Mouse (Mus musculus) liver, embryonic 12.5 days (tissue): ENCODE data around the gene Asah2. TPM values are rescaled to one million over a fixed set of nuclear protein-coding genes. Genes with fewer than 3 reads are reported as not detected.

Source experiments
- ATAC-seq: fragments of 200-750 bp; cut with Nextera tagmentation; 2 replicates; pipeline ENCODE4 v1.8.0; 2017; ENCODE audit warnings: moderate number of reproducible peaks, mild to moderate bottlenecking, moderate library complexity
- H3K27ac ChIP-seq: fragments of 300-500 bp; sonication (generic); 2 replicates; pipeline ENCODE4 v1.5.1; 2016; ENCODE audit warnings: mild to moderate bottlenecking
- H3K27me3 ChIP-seq: fragments of 300-500 bp; sonication (generic); replicated peaks from 2 replicates; pipeline ENCODE4 v1.6.1; 2016; ENCODE audit warnings: mild to moderate bottlenecking, moderate library complexity
- H3K36me3 ChIP-seq: fragments of 300-500 bp; sonication (generic); 2 replicates; pipeline ENCODE4 v1.6.1; 2016; ENCODE audit warnings: mild to moderate bottlenecking, moderate library complexity
- H3K4me1 ChIP-seq: fragments of 300-500 bp; sonication (generic); 2 replicates; pipeline ENCODE4 v1.6.1; 2016
- H3K4me2 ChIP-seq: fragments of 300-500 bp; sonication (generic); 2 replicates; pipeline ENCODE4 v1.6.1; 2016; ENCODE audit warnings: mild to moderate bottlenecking, moderate library complexity
- H3K4me3 ChIP-seq: fragments of 300-500 bp; sonication (generic); 2 replicates; pipeline ENCODE4 v1.5.1; 2016; ENCODE audit warnings: mild to moderate bottlenecking, moderate library complexity
- H3K9ac ChIP-seq: fragments of 300-500 bp; sonication (generic); 2 replicates; pipeline ENCODE4 v1.6.1; 2016; ENCODE audit warnings: mild to moderate bottlenecking, moderate library complexity
- H3K9me3 ChIP-seq: fragments of 300-500 bp; sonication (generic); replicated peaks from 2 replicates; pipeline ENCODE4 v1.6.1; 2016; ENCODE audit warnings: mild to moderate bottlenecking, moderate library complexity
- WGBS: fragments of 180-500 bp; shearing (Covaris S2); methylation state at CpG from one replicate; pipeline ENCODE4 v1.1.7; 2016; ENCODE audit not compliant: insufficient replicate concordance; 5-methylcytosine and 5-hydroxymethylcytosine counted together
- polyA plus RNA-seq: library from polyadenylated mRNA; unstranded; fragments of >200 nt; fragmentation: Nextera tagmentation; extraction: Ambion mirVana; gene quantifications from 2 replicates; pipeline ENCODE4 v1.2.1, GENCODE M21; 2016

Asah2 gene
- polyA plus RNA-seq, 1 experiment from 2014 or later: 0.48 TPM

DNA sequence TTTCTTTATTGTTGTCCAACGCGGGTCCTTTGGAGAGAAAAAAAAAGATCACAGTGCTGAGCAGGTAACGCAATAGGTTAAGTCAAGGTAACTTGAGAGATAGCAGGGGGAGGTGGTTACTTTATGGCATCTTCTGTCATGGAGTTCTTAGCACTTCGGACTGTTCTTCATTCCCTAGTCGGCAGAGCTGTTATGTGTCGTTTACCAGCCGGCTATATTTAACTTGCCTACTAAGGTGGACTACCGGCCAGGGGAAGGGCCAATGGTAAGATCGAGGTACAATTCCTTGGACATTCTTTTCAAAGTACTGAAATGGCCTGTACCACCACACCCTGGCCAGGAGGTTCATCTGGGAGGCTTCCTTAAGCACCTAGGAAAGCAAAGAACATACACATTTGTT, 16.1 kb upstream of the Asah2 start:
- no peaks in the 10 kb centered on the region for H3K27me3 ChIP-seq
- no peak overlapping the region for H3K9ac ChIP-seq
- H3K4me3 ChIP-seq: no peak overlapping the region
- H3K4me1 ChIP-seq: no peaks in the 10 kb centered on the region
- no peaks in the 10 kb centered on the region for H3K9me3 ChIP-seq
- H3K36me3 ChIP-seq: peaks cover 65% of the 10 kb centered on the region
- H3K27ac ChIP-seq: no peak overlapping the region
- H3K4me2 ChIP-seq: no peak overlapping the region
- ATAC-seq: no peak
- WGBS: 90% methylated on average over 9 of the region's 9 CpGs

DNA sequence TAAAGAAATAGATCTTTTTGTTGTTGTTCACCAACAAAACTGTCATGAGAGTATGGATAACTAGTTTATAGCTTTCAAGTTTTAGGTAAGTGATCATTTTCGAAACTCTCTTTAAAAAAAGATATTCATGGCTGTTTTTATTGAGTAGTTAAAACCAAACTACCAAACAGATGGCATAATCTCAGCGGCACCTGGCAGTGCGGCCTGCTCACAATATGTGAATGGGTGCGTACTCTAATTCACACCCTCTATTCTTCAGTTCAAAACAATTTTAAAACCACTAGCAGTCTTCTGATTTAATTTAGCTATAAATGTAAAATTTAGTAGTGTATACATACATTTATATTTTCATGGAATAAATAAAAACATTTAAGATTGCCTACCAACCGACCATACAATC, 15.2 kb upstream of the Asah2 start:
- H3K27me3 ChIP-seq: no peaks in the 10 kb centered on the region
- no peak overlapping the region for H3K9ac ChIP-seq
- H3K36me3 ChIP-seq: peaks cover 56% of the 10 kb centered on the region
- no peaks in the 10 kb centered on the region for H3K9me3 ChIP-seq
- no peak overlapping the region for H3K4me2 ChIP-seq
- 88% methylated on average over 5 of the region's 5 CpGs for WGBS
- ATAC-seq: no peak
- no peak overlapping the region for H3K27ac ChIP-seq
- no peaks in the 10 kb centered on the region for H3K4me1 ChIP-seq
- H3K4me3 ChIP-seq: no peak overlapping the region

GRCm38 (mm10) chr19:32120798-32121197, 12.8 kb upstream of the Asah2 start:
- Histone ChIP-seq H3K4me3 (no peak overlapping the region), H3K27ac (no peak overlapping the region), H3K9me3 (no peaks in the 10 kb centered on the region), H3K4me2 (no peak overlapping the region), H3K36me3 (peaks cover 33% of the 10 kb centered on the region), H3K9ac (no peak overlapping the region), H3K4me1 (no peaks in the 10 kb centered on the region), H3K27me3 (no peaks in the 10 kb centered on the region)
- WGBS: 93% methylated on average over 1 of the region's 1 CpGs
- ATAC-seq: no peak

GRCm38 (mm10) chr19:32119666-32120065, 11.7 kb upstream of the Asah2 start:
- 74% methylated on average over 2 of the region's 2 CpGs for WGBS
- no peaks in the 10 kb centered on the region for H3K9me3 ChIP-seq
- no peak for ATAC-seq
- no peak overlapping the region for H3K27ac ChIP-seq
- H3K4me2 ChIP-seq: no peak overlapping the region
- no peaks in the 10 kb centered on the region for H3K27me3 ChIP-seq
- H3K9ac ChIP-seq: no peak overlapping the region
- no peak overlapping the region for H3K4me3 ChIP-seq
- H3K4me1 ChIP-seq: no peaks in the 10 kb centered on the region
- H3K36me3 ChIP-seq: peaks cover 22% of the 10 kb centered on the region

GRCm38 (mm10) chr19:32118496-32118895, 10.5 kb upstream of the Asah2 start:
- 68% methylated on average over 3 of the region's 3 CpGs for WGBS
- no peak for ATAC-seq

DNA sequence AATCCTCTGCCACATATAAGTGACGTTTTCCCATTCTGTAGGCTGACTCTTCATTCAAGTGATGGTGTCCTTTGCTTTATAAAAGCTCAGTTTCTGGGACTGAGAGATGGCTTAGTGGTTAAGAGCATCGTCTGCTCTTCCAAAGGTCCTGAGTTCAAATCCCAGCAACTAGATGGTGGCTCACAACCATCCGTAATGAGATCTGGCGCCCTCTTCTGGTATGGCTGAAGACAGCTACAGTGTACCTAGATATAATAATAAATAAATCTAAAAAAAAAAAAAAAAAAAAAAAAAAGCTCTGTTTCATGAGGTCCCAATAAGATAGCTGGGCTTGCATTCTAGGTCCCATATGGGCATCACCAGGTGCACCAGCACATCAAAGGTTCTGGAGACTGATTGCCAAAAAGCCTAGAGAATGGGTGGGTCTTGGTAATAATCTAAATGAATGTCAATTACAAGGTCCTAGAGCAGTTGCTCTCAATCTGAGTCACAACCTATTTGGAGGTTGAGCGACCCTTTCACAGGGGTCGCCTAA, 9.5 kb upstream of the Asah2 start:
- Histone ChIP-seq H3K36me3 (peaks cover 11% of the 10 kb centered on the region), H3K4me2 (no peak overlapping the region), H3K9ac (no peak overlapping the region), H3K4me1 (no peaks in the 10 kb centered on the region), H3K27me3 (no peaks in the 10 kb centered on the region), H3K4me3 (no peak overlapping the region), H3K9me3 (no peaks in the 10 kb centered on the region), H3K27ac (no peak overlapping the region)
- no peak for ATAC-seq
- WGBS: 64% methylated on average over 6 of the region's 6 CpGs

More at GRCm38 (mm10) chr19:32118496-32118895, 10.5 kb upstream of the Asah2 start:
- no peaks in the 10 kb centered on the region for H3K9me3 ChIP-seq
- H3K4me3 ChIP-seq: no peak overlapping the region
- no peak overlapping the region for H3K4me2 ChIP-seq
- peaks cover 11% of the 10 kb centered on the region for H3K36me3 ChIP-seq
- no peak overlapping the region for H3K9ac ChIP-seq
- no peak overlapping the region for H3K27ac ChIP-seq
- no peaks in the 10 kb centered on the region for H3K4me1 ChIP-seq
- H3K27me3 ChIP-seq: no peaks in the 10 kb centered on the region

- no peak for ATAC-seq
- Histone ChIP-seq H3K4me3 (no peak overlapping the region), H3K27ac (no peak overlapping the region), H3K9me3 (no peaks in the 10 kb centered on the region), H3K36me3 (no peaks in the 10 kb centered on the region), H3K9ac (no peak overlapping the region), H3K4me1 (no peaks in the 10 kb centered on the region), H3K27me3 (no peaks in the 10 kb centered on the region), H3K4me2 (no peak overlapping the region)
- WGBS: 39% methylated on average over 8 of the region's 8 CpGs
Observed at GRCm38 (mm10) chr19:32111866-32112790, 4.1 kb upstream of the Asah2 start.

DNA sequence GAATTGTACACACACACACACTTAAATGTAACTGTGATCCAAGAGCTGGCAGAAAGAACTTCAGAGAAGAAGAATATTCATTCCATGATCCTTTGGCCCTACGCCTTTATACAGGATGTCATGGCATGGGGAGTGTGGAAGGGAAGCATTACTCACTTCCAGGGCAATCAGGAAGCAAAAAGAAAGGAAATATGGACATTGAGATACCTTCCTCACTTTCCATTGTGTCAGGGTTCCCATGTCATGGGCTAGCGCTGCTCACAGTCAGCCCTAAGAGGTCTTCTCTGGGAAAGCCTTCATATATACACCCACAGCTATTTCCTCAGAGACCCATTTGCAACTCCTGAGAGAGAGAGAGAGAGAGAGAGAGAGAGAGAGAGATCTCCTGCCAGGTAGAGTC, 1.3 kb downstream of the Asah2 start:
- Histone ChIP-seq H3K4me3 (no peak overlapping the region), H3K27me3 (peaks cover 16% of the 10 kb centered on the region), H3K9ac (no peak overlapping the region), H3K9me3 (no peaks in the 10 kb centered on the region), H3K4me2 (no peak overlapping the region), H3K27ac (no peak overlapping the region), H3K36me3 (no peaks in the 10 kb centered on the region), H3K4me1 (peaks cover 5% of the 10 kb centered on the region)
- WGBS: 78% methylated on average over 2 of the region's 2 CpGs
- ATAC-seq: no peak

- no peak overlapping the region for H3K4me2 ChIP-seq
- no peaks in the 10 kb centered on the region for H3K36me3 ChIP-seq
- WGBS: 63% methylated on average over 4 of the region's 4 CpGs
- no peak overlapping the region for H3K9ac ChIP-seq
- peaks cover 16% of the 10 kb centered on the region for H3K27me3 ChIP-seq
- ATAC-seq: no peak
- H3K27ac ChIP-seq: no peak overlapping the region
- no peak overlapping the region for H3K4me3 ChIP-seq
- peaks cover 5% of the 10 kb centered on the region for H3K4me1 ChIP-seq
- H3K9me3 ChIP-seq: no peaks in the 10 kb centered on the region
Observed at GRCm38 (mm10) chr19:32104217-32104616, 3.8 kb downstream of the Asah2 start.

GRCm38 (mm10) chr19:32102976-32103300, 5.1 kb downstream of the Asah2 start:
- WGBS: 18% methylated on average over 9 of the region's 9 CpGs
- 0 out of 2 replicates have a peak overlapping the region, but pooled peaks have one; percentile 12 for H3K4me2 ChIP-seq
- no peak for ATAC-seq
- H3K9me3 ChIP-seq: no peaks in the 10 kb centered on the region
- H3K9ac ChIP-seq: no peak overlapping the region
- peaks cover 5% of the 10 kb centered on the region for H3K4me1 ChIP-seq
- no peaks in the 10 kb centered on the region for H3K36me3 ChIP-seq
- H3K27ac ChIP-seq: no peak overlapping the region
- H3K4me3 ChIP-seq: no peak overlapping the region
- peaks cover 16% of the 10 kb centered on the region for H3K27me3 ChIP-seq

DNA sequence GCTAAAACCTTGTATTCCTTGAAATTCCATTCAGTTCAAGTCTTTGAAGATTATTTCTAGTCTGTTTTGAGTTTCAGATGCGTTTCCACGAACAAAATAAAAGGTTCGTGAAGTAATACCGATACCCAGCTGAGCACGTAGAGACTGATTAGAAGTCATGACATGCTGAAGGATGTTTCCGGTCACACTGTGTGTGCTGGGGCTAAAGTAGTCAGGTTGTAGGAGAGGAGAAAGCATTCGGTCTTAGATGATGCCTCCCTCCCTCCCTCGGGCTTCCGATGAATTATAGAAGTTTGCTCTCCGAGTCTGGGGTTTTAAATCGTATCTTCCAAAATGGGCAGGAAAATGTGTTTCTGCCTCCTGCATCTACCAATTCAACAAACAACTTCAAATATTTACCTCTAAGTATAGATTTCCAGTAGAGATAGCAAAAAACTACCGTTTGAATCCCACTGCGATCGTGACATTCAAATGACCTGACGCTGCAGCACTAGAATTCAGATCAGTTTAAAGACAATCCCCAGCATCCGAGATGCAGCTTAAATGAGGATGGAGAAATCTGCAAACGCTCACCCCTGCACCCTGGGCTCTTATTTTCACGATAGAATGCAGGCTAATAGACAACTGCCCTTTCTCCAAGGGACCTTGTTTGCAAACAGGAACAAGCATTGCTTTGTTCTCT, 5.6 kb downstream of the Asah2 start:
- Histone ChIP-seq H3K27me3 (peaks cover 16% of the 10 kb centered on the region), H3K27ac (no peak overlapping the region), H3K9me3 (no peaks in the 10 kb centered on the region), H3K9ac (no peak overlapping the region), H3K36me3 (no peaks in the 10 kb centered on the region), H3K4me2 (0 out of 2 replicates have a peak overlapping the region, but pooled peaks have one; percentile 12), H3K4me3 (no peak overlapping the region), H3K4me1 (peaks cover 5% of the 10 kb centered on the region)
- ATAC-seq: no peak
- 43% methylated on average over 18 of the region's 18 CpGs for WGBS

DNA sequence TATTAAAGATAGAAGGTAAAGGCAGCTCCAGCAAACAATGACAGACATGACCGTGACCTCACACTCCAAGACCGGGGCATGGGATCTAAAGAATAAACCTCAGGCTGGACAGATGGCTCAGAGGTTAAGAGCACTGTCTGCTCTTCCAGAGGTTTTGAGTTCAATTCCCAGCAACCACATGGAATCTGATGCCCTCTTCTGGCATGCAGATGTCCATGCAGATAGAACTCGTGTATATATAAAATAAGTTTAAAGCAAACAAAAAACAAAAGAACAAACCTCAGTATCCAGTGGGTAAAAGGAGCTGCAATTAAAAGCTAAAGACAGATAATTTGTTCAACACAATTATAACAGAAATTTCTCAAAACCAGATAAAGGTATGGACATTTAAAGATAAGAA, 9.4 kb downstream of the Asah2 start:
- Histone ChIP-seq H3K4me2 (no peak overlapping the region), H3K27ac (no peak overlapping the region), H3K27me3 (peaks cover 11% of the 10 kb centered on the region), H3K9ac (no peak overlapping the region), H3K36me3 (no peaks in the 10 kb centered on the region), H3K9me3 (no peaks in the 10 kb centered on the region), H3K4me3 (no peak overlapping the region), H3K4me1 (peaks cover 5% of the 10 kb centered on the region)
- WGBS: 54% methylated on average over 3 of the region's 3 CpGs
- ATAC-seq: no peak
